Mouse (Mus musculus) embryonic facial prominence, embryonic 13.5 days (tissue): ENCODE results near the gene F930015N05Rik. TPM values are rescaled to one million over a fixed set of nuclear protein-coding genes. Genes with fewer than 3 reads are reported as not detected.

Source experiments
- ATAC-seq: fragments of 200-750 bp; cut with Nextera tagmentation; 2 replicates; pipeline ENCODE4 v1.8.0; 2017; ENCODE audit warnings: low read depth; ENCODE audit not compliant: insufficient number of reproducible peaks, insufficient read depth, low FRiP score, low TSS enrichment
- H3K27ac ChIP-seq: fragments of 300-500 bp; sonication (generic); 2 replicates; pipeline ENCODE4 v1.5.1; 2015; ENCODE audit warnings: moderate library complexity, mild to moderate bottlenecking, inconsistent platforms
- H3K27me3 ChIP-seq: fragments of 300-500 bp; sonication (generic); 2 replicates; pipeline ENCODE4 v1.6.1; 2015; ENCODE audit warnings: mild to moderate bottlenecking, inconsistent platforms
- H3K36me3 ChIP-seq: fragments of 300-500 bp; sonication (generic); 2 replicates; pipeline ENCODE4 v1.6.1; 2015; ENCODE audit warnings: mild to moderate bottlenecking, inconsistent platforms
- H3K4me1 ChIP-seq: fragments of 300-500 bp; sonication (generic); 2 replicates; pipeline ENCODE4 v1.6.1; 2015; ENCODE audit warnings: inconsistent platforms
- H3K4me2 ChIP-seq: fragments of 300-500 bp; sonication (generic); 2 replicates; pipeline ENCODE4 v1.6.1; 2015; ENCODE audit warnings: moderate library complexity, mild to moderate bottlenecking, inconsistent platforms
- H3K4me3 ChIP-seq: fragments of 300-500 bp; sonication (generic); 2 replicates; pipeline ENCODE4 v1.5.1; 2015; ENCODE audit warnings: mild to moderate bottlenecking, inconsistent platforms
- H3K9ac ChIP-seq: fragments of 300-500 bp; sonication (generic); 2 replicates; pipeline ENCODE4 v1.6.1; 2015; ENCODE audit warnings: mild to moderate bottlenecking, inconsistent platforms
- H3K9me3 ChIP-seq: fragments of 300-500 bp; sonication (generic); 2 replicates; pipeline ENCODE4 v1.6.1; 2016; ENCODE audit warnings: inconsistent platforms
- WGBS: fragments of 180-500 bp; shearing (Covaris S2); methylation state at CpG from one replicate; pipeline ENCODE4 v1.1.7; 2015; ENCODE audit warnings: mixed read lengths; 5-methylcytosine and 5-hydroxymethylcytosine counted together
- polyA plus RNA-seq: library from polyadenylated mRNA; unstranded; fragments of >200 nt; fragmentation: Nextera tagmentation; extraction: Ambion mirVana; gene quantifications from 2 replicates; pipeline ENCODE4 v1.2.1, GENCODE M21; 2015

F930015N05Rik gene
- polyA plus RNA-seq, result 1.0 and 2.5 TPM in 2 replicates

DNA sequence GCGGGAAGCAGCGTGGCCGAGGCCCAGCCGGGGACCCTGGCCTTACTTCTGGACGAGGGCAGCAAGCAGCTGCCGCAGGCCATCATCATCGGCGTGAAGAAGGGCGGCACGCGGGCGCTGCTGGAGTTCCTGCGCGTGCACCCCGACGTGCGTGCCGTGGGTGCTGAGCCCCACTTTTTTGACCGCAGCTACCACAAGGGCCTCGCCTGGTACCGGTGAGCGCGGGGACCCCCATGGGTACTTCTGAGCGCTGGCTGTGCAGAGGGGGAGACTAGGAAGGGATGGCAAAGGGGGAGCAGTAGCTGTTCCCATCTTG, at the start of gene F930015N05Rik:
F930015N05Rik (minus strand) TSS at position 242 of the 316 bp plus-strand sequence.
- ATAC-seq, result no peak
- peak within 1 kb of the TSS; percentile 89 for H3K27ac ChIP-seq
- no peaks in the 10 kb centered on the region for H3K36me3 ChIP-seq
- H3K27me3 ChIP-seq, result peaks cover 14% of the 10 kb centered on the region
- under 1% methylated on average over 24 of the region's 24 CpGs for WGBS
- H3K4me1 ChIP-seq, result peaks cover 19% of the 10 kb centered on the region
- peak within 1 kb of the TSS; percentile 63 for H3K4me3 ChIP-seq
- H3K4me2 ChIP-seq, result peak within 1 kb of the TSS; percentile 98
- H3K9me3 ChIP-seq, result 0 out of 2 replicates have a peak, but pooled peaks cover 2% of the 10 kb centered on the region
- H3K9ac ChIP-seq, result peak within 1 kb of the TSS; percentile 82

DNA sequence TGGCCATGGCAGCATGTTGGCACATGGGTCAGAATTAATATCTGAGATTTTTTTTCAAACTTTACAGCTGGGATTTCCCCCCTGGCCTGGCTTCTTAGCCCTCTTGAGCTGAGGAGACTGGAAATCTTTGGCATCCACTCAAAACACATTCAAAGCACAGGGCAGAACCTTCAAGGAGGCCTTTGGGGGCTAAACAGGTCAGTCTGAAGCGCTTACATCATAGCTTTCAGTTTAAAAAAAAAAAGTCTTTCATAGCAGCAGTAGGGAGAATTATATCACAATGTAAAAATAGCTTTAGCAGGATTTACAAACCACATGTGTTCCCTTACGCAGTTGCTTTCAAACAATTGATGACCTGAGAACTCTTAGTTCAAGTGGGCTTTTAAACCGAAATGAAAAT, 45.0 kb upstream of the F930015N05Rik start:
- no peak overlapping the region for H3K9ac ChIP-seq
- H3K4me3 ChIP-seq, result no peak overlapping the region
- no peaks in the 10 kb centered on the region for H3K27me3 ChIP-seq
- 89% methylated on average over 3 of the region's 3 CpGs for WGBS
- no peak for ATAC-seq
- H3K36me3 ChIP-seq, result no peaks in the 10 kb centered on the region
- H3K27ac ChIP-seq, result no peak overlapping the region
- H3K4me2 ChIP-seq, result no peak overlapping the region
- H3K9me3 ChIP-seq, result no peaks in the 10 kb centered on the region
- H3K4me1 ChIP-seq, result peaks cover 5% of the 10 kb centered on the region; the same call in 1 of the 2 replicates

DNA sequence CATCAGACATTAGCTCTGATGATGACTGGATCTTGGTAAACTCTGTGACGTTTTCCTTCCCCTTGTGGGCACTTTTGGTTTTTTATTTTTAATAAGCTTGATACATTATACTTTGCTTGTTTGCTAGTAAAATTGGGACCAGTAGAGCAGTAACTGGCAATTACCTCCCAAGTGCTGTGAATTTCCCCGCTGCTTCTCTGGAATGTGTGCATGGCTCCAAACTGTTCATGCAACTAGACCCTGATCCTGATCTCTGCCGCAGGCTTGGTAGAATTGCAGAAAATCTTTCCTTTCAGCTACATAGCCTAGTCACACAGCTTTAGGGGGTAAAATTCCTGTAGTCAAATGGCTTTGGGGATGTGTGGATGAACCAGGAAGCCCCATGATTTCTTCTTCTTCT, 37.2 kb upstream of the F930015N05Rik start:
- Histone ChIP-seq H3K27me3 (no peaks in the 10 kb centered on the region), H3K4me2 (no peak overlapping the region), H3K4me1 (peaks cover 13% of the 10 kb centered on the region), H3K9ac (no peak overlapping the region), H3K27ac (no peak overlapping the region), H3K9me3 (no peaks in the 10 kb centered on the region), H3K36me3 (no peaks in the 10 kb centered on the region), H3K4me3 (no peak overlapping the region)
- ATAC-seq, result no peak
- WGBS, result 43% methylated on average over 3 of the region's 3 CpGs

DNA sequence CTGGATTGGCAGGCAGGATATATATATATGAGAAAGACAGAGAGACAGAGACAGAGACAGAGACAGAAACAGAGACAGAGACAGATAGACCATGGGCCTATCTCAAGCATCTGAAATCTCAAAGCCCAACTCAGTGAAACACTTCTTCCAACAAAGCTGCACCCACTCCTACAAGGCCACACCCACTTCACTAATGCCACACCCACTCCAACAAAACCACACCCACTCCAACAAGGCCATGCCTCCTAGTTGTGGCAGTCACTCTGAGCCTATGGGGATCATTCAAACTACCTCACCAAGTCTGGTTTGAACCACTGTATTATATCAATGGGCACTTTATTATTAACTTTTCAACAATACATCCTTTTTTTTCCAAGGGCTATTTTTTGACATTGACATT, 34.2 kb upstream of the F930015N05Rik start:
- Histone ChIP-seq H3K9ac (no peak overlapping the region), H3K9me3 (no peaks in the 10 kb centered on the region), H3K36me3 (no peaks in the 10 kb centered on the region), H3K4me2 (no peak overlapping the region), H3K4me3 (no peak overlapping the region), H3K4me1 (peaks cover 13% of the 10 kb centered on the region), H3K27me3 (no peaks in the 10 kb centered on the region), H3K27ac (no peak overlapping the region)
- no peak for ATAC-seq

DNA sequence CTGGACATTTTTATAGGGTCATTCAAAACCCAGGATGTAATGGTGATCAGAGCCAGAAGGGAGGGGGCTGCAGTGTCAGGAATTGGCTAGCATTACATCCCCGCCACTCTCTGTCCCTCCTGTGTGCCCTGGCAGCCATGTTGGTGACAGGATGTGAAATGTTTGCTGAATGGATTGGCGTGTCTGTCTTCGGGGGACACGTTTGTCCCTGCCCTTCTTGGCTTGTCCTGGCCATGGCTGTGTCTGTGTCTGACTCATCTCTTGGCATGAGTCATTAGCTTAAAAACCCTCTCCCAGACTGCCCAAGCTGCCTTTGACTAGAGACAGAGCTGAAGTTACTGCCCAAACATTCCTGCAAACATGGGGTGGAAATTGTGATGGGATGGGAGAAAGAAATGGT, 32.3 kb upstream of the F930015N05Rik start:
- H3K27me3 ChIP-seq, result no peaks in the 10 kb centered on the region
- no peak overlapping the region for H3K4me3 ChIP-seq
- no peaks in the 10 kb centered on the region for H3K36me3 ChIP-seq
- H3K9me3 ChIP-seq, result no peaks in the 10 kb centered on the region
- H3K27ac ChIP-seq, result no peak overlapping the region
- no peak for ATAC-seq
- H3K4me2 ChIP-seq, result no peak overlapping the region
- H3K9ac ChIP-seq, result no peak overlapping the region
- peaks cover 13% of the 10 kb centered on the region for H3K4me1 ChIP-seq
- WGBS, result 70% methylated on average over 4 of the region's 4 CpGs

DNA sequence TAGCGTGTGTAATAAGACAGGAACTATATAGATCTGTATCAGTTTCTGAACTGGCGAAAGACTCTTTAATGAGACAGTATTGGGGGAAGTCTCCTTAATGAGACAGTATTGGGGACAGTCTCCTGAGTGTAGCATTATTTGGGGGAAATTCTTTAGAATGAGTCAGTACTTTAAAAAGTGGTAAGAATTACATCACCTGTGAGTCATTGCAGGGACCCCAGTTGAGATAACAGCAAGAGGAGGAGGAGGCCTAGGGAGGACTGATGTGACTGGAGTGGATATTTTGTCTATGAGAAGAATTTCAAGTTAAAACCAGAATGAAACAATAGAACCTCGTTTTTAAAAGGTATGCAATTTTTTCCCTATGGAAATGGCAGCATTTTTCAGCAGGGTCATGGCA, 25.3 kb upstream of the F930015N05Rik start:
- Histone ChIP-seq H3K27me3 (no peaks in the 10 kb centered on the region), H3K9ac (no peak overlapping the region), H3K4me3 (no peak overlapping the region), H3K36me3 (no peaks in the 10 kb centered on the region), H3K4me2 (no peak overlapping the region), H3K27ac (no peak overlapping the region), H3K4me1 (no peaks in the 10 kb centered on the region), H3K9me3 (no peaks in the 10 kb centered on the region)
- 77% methylated on average over 3 of the region's 3 CpGs for WGBS
- no peak for ATAC-seq

DNA sequence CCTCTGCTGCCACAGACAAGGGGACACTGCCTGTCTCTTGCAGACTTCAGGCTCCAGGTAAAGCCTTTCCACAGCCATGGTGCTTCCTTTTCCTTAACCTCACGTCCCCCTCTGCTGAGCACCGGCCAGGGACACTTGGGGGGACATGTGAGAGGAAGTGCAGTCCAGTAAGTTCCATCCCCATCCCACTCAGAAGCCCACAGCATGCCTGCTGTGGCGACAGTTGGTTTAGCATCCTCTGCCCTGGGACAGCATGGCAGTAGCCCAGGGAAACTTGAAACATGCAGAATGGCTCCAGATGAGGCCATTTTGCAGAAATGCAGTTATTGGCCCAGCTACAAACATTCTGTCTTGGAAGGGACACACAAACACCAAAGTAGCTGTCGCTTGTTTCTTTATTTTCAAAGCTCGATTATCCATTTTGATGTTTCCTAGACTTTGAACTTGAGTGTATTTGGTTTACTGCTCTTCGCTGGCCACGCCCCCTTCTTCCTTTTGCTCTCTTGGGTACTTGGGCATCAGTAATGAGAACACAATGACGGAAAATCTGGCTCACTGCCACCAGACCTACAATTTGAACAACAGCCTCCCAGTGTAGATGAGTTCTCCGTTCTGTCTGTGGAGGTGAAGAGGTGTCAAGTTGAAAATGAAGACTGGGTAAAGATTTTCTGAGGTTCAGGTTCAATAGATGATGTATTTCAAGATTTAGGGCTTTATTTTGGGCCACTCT, 12.3 kb upstream of the F930015N05Rik start:
- no peaks in the 10 kb centered on the region for H3K36me3 ChIP-seq
- H3K27me3 ChIP-seq, result 0 out of 2 replicates have a peak, but pooled peaks cover 2% of the 10 kb centered on the region
- H3K4me2 ChIP-seq, result no peak overlapping the region
- ATAC-seq, result no peak
- no peak overlapping the region for H3K27ac ChIP-seq
- 74% methylated on average over 9 of the region's 9 CpGs for WGBS
- H3K4me1 ChIP-seq, result peaks cover 14% of the 10 kb centered on the region; the same call in 1 of the 2 replicates
- no peak overlapping the region for H3K4me3 ChIP-seq
- no peak overlapping the region for H3K9ac ChIP-seq
- H3K9me3 ChIP-seq, result no peaks in the 10 kb centered on the region

DNA sequence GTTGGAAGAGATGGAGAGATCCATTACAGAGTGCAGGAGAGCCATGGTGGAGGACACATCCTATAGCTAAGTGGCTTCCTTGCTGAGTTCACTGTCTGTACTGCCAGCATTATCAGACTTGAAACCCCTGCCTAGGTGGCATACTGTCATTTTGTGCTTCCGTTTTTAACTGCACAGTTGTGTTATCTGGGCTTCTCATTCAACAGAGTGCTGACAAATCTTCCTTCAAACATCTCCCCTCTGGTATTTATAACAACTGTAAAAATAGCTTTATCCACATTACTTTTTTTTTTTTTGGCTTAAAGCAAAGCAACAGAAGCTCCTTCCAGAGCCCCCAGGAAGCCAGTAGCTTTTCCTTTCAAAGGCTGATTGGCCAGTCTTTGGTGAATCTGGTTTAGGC, 8.8 kb upstream of the F930015N05Rik start:
- WGBS, result 89% methylated on average over 1 of the region's 1 CpGs
- H3K9ac ChIP-seq, result no peak overlapping the region
- H3K4me1 ChIP-seq, result peaks cover 21% of the 10 kb centered on the region; the same call in 1 of the 2 replicates
- H3K4me3 ChIP-seq, result no peak overlapping the region
- no peak for ATAC-seq
- no peak overlapping the region for H3K27ac ChIP-seq
- H3K4me2 ChIP-seq, result no peak overlapping the region
- H3K9me3 ChIP-seq, result no peaks in the 10 kb centered on the region
- no peaks in the 10 kb centered on the region for H3K36me3 ChIP-seq
- H3K27me3 ChIP-seq, result peaks cover 6% of the 10 kb centered on the region; the same call in 1 of the 2 replicates

DNA sequence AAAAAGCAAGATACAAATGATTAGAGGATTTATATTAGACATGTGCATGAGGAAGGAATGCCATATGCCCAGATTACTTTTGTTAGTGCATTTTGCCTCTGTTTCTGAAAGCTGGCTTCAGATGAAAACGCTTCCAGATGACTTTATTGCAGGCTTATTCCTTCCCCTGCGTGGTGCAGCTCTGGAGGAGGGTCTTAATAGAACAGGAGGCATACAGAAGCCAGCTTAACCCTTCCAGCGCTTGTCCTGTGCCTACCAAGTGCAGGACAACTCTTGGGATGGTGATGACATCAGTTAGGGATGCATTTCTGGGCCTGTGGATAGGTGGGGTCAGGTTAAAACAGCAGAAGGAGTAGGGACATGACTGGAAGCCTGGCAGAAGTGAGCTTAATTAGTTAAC, 6.2 kb upstream of the F930015N05Rik start:
- Histone ChIP-seq H3K4me3 (no peak overlapping the region), H3K9me3 (no peaks in the 10 kb centered on the region), H3K27ac (no peak overlapping the region), H3K9ac (no peak overlapping the region), H3K36me3 (no peaks in the 10 kb centered on the region), H3K4me1 (peaks cover 18% of the 10 kb centered on the region), H3K27me3 (peaks cover 9% of the 10 kb centered on the region; the same call in 1 of the 2 replicates), H3K4me2 (no peak overlapping the region)
- ATAC-seq, result no peak
- 22% methylated on average over 3 of the region's 3 CpGs for WGBS

DNA sequence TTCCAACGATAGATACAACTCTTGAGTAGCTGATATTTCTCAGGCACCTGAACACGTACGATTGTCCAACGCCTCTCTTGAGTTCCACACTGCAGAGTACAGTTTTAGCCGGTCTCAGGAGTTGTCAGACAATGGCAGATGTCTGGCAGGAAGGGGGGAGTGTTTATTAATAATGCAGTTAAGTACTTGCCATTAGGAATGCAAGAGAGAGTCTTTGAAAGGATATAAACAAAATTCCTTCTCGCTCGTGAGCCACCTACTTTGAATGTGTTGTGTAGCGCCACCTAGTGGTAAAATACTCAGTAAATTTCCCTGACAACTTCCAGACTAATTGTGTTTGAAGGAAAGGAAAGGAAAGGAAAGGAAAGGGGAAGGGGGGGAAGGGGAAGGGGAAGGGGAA, 5.7 kb upstream of the F930015N05Rik start:
- Histone ChIP-seq H3K9me3 (no peaks in the 10 kb centered on the region), H3K27me3 (peaks cover 11% of the 10 kb centered on the region; the same call in 1 of the 2 replicates), H3K4me1 (peaks cover 17% of the 10 kb centered on the region), H3K4me2 (peak overlapping the region; percentile 21), H3K36me3 (no peaks in the 10 kb centered on the region), H3K27ac (no peak overlapping the region), H3K9ac (no peak overlapping the region), H3K4me3 (no peak overlapping the region)
- WGBS, result 34% methylated on average over 8 of the region's 8 CpGs
- ATAC-seq, result no peak

DNA sequence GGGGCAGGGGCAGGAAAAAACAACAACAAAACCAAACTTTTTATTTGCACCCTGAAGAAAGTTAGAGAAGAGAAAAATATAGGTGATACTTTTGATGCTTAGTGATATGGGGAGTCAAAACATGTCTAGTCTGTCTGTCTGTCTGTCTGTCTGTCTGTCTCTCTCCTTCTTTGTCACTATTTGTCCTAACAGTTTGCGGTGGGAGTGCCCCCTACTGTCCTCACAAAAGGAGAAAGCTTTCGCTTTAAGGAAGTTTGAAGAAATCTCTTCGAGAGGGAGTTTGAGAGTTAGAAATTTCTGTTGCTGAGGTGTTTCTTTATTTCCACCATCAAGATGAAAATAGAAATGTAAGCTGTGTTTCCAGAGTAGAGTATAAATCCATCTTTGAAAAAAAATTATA, 2.5 kb upstream of the F930015N05Rik start:
- H3K4me2 ChIP-seq, result peak overlapping the region; percentile 35
- peaks cover 24% of the 10 kb centered on the region for H3K4me1 ChIP-seq
- 0 out of 2 replicates have a peak, but pooled peaks cover 1% of the 10 kb centered on the region for H3K9me3 ChIP-seq
- peaks cover 14% of the 10 kb centered on the region for H3K27me3 ChIP-seq
- 28% methylated on average over 3 of the region's 3 CpGs for WGBS
- no peak for ATAC-seq
- H3K9ac ChIP-seq, result no peak overlapping the region
- H3K4me3 ChIP-seq, result peak overlapping the region; percentile 63
- H3K27ac ChIP-seq, result no peak overlapping the region
- H3K36me3 ChIP-seq, result no peaks in the 10 kb centered on the region

DNA sequence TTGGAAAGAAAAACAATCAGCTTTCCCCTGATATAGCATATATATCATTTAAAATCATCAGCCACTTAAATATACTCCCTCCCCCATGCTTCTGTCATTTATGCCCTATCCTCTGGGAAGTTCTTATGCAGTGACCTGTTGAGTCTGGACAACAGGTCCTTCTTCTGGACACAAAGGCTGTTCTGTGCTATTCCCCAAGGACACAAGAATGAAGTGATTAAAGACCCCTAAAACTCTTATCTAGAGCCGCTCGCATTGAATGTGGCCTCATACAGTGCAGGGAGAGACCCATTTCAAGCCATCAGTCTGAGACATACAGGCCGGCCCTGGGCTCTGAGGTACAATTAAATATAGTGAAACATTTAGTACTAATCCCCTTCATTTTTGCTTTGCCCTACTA, 1.3 kb upstream of the F930015N05Rik start:
- Histone ChIP-seq H3K27ac (no peak overlapping the region), H3K4me1 (peaks cover 25% of the 10 kb centered on the region), H3K27me3 (peaks cover 14% of the 10 kb centered on the region), H3K9ac (no peak overlapping the region), H3K4me2 (peak overlapping the region; percentile 98), H3K36me3 (no peaks in the 10 kb centered on the region), H3K4me3 (peak overlapping the region; percentile 63), H3K9me3 (0 out of 2 replicates have a peak, but pooled peaks cover 2% of the 10 kb centered on the region)
- 47% methylated on average over 3 of the region's 3 CpGs for WGBS
- no peak for ATAC-seq
